Mouse (Mus musculus): ENCODE measurements at regions not wholly inside any gene's neighbourhood (a gene's known extent, or its start where the extent isn't known, plus 50 kb on each side); places are given as distances from the start of the nearest gene placed in this dataset.

DNA sequence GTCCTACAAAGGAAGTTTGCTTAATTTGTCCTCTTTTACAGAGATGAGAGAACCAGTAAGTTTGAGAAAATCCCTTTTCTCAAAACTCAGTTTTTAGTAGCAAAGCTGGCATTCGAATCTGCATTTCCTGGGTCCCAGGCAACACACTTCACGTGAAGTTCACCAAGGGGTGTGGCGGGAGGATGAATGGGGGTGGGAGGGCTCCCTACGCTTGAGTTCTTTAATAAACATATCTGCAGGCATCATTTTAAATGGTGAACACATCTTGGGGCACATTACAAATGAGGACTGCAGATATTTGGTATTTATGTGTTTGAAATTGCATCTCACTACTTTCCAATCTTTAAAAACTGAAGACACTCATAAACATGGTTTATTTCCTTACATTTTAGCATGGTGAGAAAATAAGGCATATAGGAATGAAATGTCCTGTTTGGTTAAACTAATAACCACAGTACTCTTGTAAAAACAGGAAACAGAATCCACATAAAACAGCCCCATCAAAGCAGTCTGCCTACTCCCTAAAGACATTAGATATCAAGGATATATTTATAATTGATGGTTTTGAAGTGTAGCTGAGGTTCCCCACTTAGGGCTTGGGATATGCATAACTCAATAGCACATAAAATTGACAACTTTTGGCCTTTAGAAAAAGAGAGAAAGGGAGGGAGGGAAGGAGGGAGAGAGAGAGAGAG, 106.3 kb upstream of the Gm10295 start:
- H3K27ac ChIP-seq (replicated peaks) = no peak overlapping the region
- peaks cover 10% of the 10 kb centered on the region; the same call in 1 of the 2 replicates for H3K4me1 ChIP-seq
- no peaks in the 10 kb centered on the region for H3K27me3 ChIP-seq (replicated peaks)
- no peak for ATAC-seq (ENCODE audit: extremely low read depth, insufficient number of reproducible peaks, low FRiP score, low TSS enrichment)
- no peaks in the 10 kb centered on the region for H3K36me3 ChIP-seq
- no peak overlapping the region for H3K4me3 ChIP-seq
- no peak overlapping the region for H3K4me2 ChIP-seq
- H3K9me3 ChIP-seq = 0 out of 2 replicates have a peak, but pooled peaks cover 3% of the 10 kb centered on the region
- no peak overlapping the region for H3K9ac ChIP-seq
- 75% methylated on average over 4 of the region's 4 CpGs for WGBS

DNA sequence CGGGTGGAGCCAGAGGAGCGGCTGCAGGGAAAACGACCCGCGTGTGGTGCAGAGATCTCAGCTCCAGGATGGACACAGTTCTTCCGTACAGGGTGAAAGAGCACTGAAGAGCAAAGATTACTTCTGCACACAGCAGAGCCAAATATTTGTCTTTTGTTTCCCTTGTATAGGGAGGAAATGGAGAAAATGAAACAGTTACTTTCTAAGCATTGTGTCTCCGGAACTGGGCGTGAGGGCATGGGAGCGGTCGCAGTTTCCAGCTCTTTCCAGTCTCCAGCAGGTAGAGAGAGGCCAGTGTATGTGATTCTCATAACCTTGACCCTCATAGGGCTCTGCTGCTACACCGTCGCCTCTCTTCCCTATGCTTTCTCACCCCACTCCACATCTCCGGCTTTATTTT, 105.1 kb upstream of the Gm10295 start:
- WGBS = 59% methylated on average over 13 of the region's 13 CpGs
- H3K9ac ChIP-seq = no peak overlapping the region
- H3K27me3 ChIP-seq (replicated peaks) = no peaks in the 10 kb centered on the region
- H3K4me1 ChIP-seq = peaks cover 10% of the 10 kb centered on the region; the same call in 1 of the 2 replicates
- H3K36me3 ChIP-seq = no peaks in the 10 kb centered on the region
- 0 out of 2 replicates have a peak, but pooled peaks cover 1% of the 10 kb centered on the region for H3K9me3 ChIP-seq
- peak overlapping the region; percentile 24 for H3K4me2 ChIP-seq
- ATAC-seq (ENCODE audit: extremely low read depth, insufficient number of reproducible peaks, low FRiP score, low TSS enrichment) = no peak
- H3K4me3 ChIP-seq = no peak overlapping the region
- 0 out of 2 replicates have a peak overlapping the region, but pooled peaks have one; percentile 12 for H3K27ac ChIP-seq (replicated peaks)

GRCm38 (mm10) chr7:71440330-71441240, 89.3 kb upstream of the Gm10295 start:
- Histone ChIP-seq H3K4me1 (no peaks in the 10 kb centered on the region), H3K27ac (replicated peaks) (no peak overlapping the region), H3K9ac (no peak overlapping the region), H3K4me2 (no peak overlapping the region), H3K27me3 (replicated peaks) (no peaks in the 10 kb centered on the region), H3K4me3 (no peak overlapping the region), H3K36me3 (no peaks in the 10 kb centered on the region), H3K9me3 (no peaks in the 10 kb centered on the region)
- ATAC-seq (ENCODE audit: extremely low read depth, insufficient number of reproducible peaks, low FRiP score, low TSS enrichment) = no peak
- WGBS = 78% methylated on average over 11 of the region's 11 CpGs

GRCm38 (mm10) chr7:71425982-71426381, 74.7 kb upstream of the Gm10295 start:
- Histone ChIP-seq H3K36me3 (no peaks in the 10 kb centered on the region), H3K9me3 (no peaks in the 10 kb centered on the region), H3K4me1 (no peaks in the 10 kb centered on the region), H3K4me2 (no peak overlapping the region), H3K4me3 (no peak overlapping the region), H3K27ac (replicated peaks) (no peak overlapping the region), H3K27me3 (replicated peaks) (no peaks in the 10 kb centered on the region), H3K9ac (no peak overlapping the region)
- WGBS = 54% methylated on average over 2 of the region's 2 CpGs
- ATAC-seq (ENCODE audit: extremely low read depth, insufficient number of reproducible peaks, low FRiP score, low TSS enrichment) = no peak

DNA sequence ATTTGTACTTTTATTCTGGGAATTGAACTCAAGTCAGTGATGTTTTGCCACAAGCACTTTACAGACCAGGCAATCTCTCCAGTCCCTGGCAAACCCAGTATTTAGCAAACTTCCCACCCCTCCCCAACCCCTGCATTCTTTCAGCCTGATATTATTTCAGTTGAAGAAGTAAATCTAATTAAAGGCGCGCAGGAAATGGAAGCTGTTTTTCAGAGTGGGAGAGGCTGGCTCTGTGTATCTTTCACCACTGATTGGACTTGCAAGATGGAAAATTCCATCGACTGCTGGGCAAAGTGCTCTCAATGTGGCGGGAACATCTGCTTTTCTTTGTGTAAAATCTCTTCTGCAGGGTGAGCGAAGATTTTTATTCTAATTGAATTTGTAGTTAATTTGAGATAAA, 68.0 kb upstream of the Gm10295 start:
- Histone ChIP-seq H3K4me2 (no peak overlapping the region), H3K27me3 (replicated peaks) (no peaks in the 10 kb centered on the region), H3K9me3 (no peaks in the 10 kb centered on the region), H3K27ac (replicated peaks) (peak overlapping the region; percentile 34; the same call in 1 of the 2 replicates), H3K4me3 (no peak overlapping the region), H3K36me3 (no peaks in the 10 kb centered on the region), H3K9ac (no peak overlapping the region), H3K4me1 (peaks cover 4% of the 10 kb centered on the region; the same call in 1 of the 2 replicates)
- no peak for ATAC-seq (ENCODE audit: extremely low read depth, insufficient number of reproducible peaks, low FRiP score, low TSS enrichment)
- WGBS = 53% methylated on average over 5 of the region's 5 CpGs

DNA sequence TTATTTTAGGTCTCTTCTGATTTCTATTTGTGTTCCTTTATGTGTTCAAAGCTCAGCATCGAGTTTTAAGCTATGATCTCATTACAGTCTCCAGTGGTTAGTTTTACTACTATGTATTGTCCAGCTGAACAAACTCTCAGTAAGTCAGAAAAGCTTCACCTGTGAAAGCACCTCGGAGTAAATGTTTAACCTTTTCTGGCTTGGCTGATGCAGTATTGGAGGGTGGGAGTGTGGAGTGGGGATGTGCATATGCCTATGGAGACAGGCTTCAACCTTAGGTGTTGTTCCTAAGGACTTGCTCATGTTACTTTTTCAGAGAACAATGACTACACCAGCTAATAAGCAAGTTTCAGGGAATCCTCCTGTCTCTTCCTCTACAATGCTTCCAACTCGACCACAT, 67.6 kb upstream of the Gm10295 start:
- WGBS = 58% methylated on average over 3 of the region's 3 CpGs
- no peaks in the 10 kb centered on the region for H3K36me3 ChIP-seq
- no peak for ATAC-seq (ENCODE audit: extremely low read depth, insufficient number of reproducible peaks, low FRiP score, low TSS enrichment)

DNA sequence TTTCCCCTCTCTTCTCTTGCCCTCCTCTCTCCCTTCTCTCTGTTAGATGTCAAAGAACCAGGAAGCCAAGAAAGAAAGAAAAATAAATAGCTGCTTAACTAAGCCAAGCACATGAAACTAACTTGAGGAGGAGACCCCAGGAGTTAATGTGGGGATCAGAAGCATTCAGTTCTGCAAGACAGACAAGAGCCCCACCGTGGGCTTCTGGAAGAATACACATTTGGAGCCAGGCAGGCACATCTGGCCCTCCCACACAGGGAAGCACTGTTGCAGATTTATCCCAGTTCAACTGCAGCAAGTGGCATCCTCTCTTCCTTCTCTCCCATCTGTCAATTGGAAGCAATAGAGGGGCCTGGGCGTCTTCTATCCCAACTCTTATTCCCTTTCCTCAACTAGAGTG, 63.5 kb upstream of the Gm10295 start:
- Histone ChIP-seq H3K4me3 (no peak overlapping the region), H3K4me1 (peaks cover 21% of the 10 kb centered on the region), H3K9me3 (no peaks in the 10 kb centered on the region), H3K27ac (replicated peaks) (no peak overlapping the region), H3K4me2 (no peak overlapping the region), H3K9ac (no peak overlapping the region), H3K36me3 (no peaks in the 10 kb centered on the region), H3K27me3 (replicated peaks) (0 out of 2 replicates have a peak, but pooled peaks cover 3% of the 10 kb centered on the region)
- WGBS = 56% methylated on average over 2 of the region's 2 CpGs
- ATAC-seq (ENCODE audit: extremely low read depth, insufficient number of reproducible peaks, low FRiP score, low TSS enrichment) = no peak

More for the DNA sequence above, 67.6 kb upstream of the Gm10295 start:
- Histone ChIP-seq H3K4me3 (no peak overlapping the region), H3K9me3 (no peaks in the 10 kb centered on the region), H3K27ac (replicated peaks) (peak overlapping the region; percentile 34; the same call in 1 of the 2 replicates), H3K27me3 (replicated peaks) (no peaks in the 10 kb centered on the region), H3K4me2 (no peak overlapping the region), H3K4me1 (peaks cover 4% of the 10 kb centered on the region; the same call in 1 of the 2 replicates), H3K9ac (no peak overlapping the region)

- Histone ChIP-seq H3K4me2 (no peak overlapping the region), H3K27me3 (replicated peaks) (0 out of 2 replicates have a peak, but pooled peaks cover 8% of the 10 kb centered on the region), H3K36me3 (no peaks in the 10 kb centered on the region), H3K4me3 (no peak overlapping the region), H3K4me1 (peaks cover 22% of the 10 kb centered on the region), H3K27ac (replicated peaks) (no peak overlapping the region), H3K9me3 (no peaks in the 10 kb centered on the region), H3K9ac (no peak overlapping the region)
- no peak for ATAC-seq (ENCODE audit: extremely low read depth, insufficient number of reproducible peaks, low FRiP score, low TSS enrichment)
- 71% methylated on average over 6 of the region's 6 CpGs for WGBS
Measured at GRCm38 (mm10) chr7:71413121-71413520, 61.8 kb upstream of the Gm10295 start.

DNA sequence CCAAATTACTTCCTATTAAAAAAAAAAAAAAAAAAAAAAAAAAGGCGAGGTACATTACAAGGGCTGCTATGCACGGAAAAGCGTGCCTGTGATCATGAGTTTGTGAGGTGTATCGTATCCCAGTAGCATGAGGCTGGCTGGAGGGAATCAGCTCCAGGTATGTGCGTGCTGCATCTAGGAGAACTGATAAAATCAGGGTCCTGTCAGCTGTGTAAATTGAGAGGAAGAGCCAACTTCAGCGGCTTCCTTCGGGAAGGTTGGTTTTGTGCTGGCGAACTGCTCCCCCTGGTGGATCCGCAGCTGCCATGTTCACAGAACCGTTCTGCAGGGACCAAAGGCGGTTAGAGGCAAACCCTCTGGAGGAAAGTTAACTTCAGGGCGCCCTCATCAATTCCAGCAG, 60.8 kb upstream of the Gm10295 start:
- WGBS = 3% methylated on average over 12 of the region's 12 CpGs
- H3K4me1 ChIP-seq = peaks cover 22% of the 10 kb centered on the region
- no peaks in the 10 kb centered on the region for H3K36me3 ChIP-seq
- H3K4me2 ChIP-seq = peak overlapping the region; percentile 82
- peak overlapping the region; percentile 74 for H3K9ac ChIP-seq
- ATAC-seq (ENCODE audit: extremely low read depth, insufficient number of reproducible peaks, low FRiP score, low TSS enrichment) = no peak
- 0 out of 2 replicates have a peak, but pooled peaks cover 8% of the 10 kb centered on the region for H3K27me3 ChIP-seq (replicated peaks)
- H3K27ac ChIP-seq (replicated peaks) = peak overlapping the region; percentile 91
- H3K4me3 ChIP-seq = peak overlapping the region; percentile 56
- H3K9me3 ChIP-seq = no peaks in the 10 kb centered on the region

- Histone ChIP-seq H3K27me3 (replicated peaks) (0 out of 2 replicates have a peak, but pooled peaks cover 8% of the 10 kb centered on the region), H3K27ac (replicated peaks) (peak overlapping the region; percentile 91)
- ATAC-seq (ENCODE audit: extremely low read depth, insufficient number of reproducible peaks, low FRiP score, low TSS enrichment) = no peak; the same call in 1 of the 2 replicates
Measured at GRCm38 (mm10) chr7:71411293-71412011, 60.2 kb upstream of the Gm10295 start.

GRCm38 (mm10) chr7:71409903-71410302, 58.6 kb upstream of the Gm10295 start:
- Histone ChIP-seq H3K4me2 (no peak overlapping the region), H3K9me3 (no peaks in the 10 kb centered on the region), H3K27me3 (replicated peaks) (0 out of 2 replicates have a peak, but pooled peaks cover 8% of the 10 kb centered on the region), H3K36me3 (no peaks in the 10 kb centered on the region), H3K9ac (no peak overlapping the region), H3K4me1 (peaks cover 22% of the 10 kb centered on the region), H3K27ac (replicated peaks) (0 out of 2 replicates have a peak overlapping the region, but pooled peaks have one; percentile 3), H3K4me3 (no peak overlapping the region)
- no peak for ATAC-seq (ENCODE audit: extremely low read depth, insufficient number of reproducible peaks, low FRiP score, low TSS enrichment)
- 46% methylated on average over 9 of the region's 9 CpGs for WGBS

More at GRCm38 (mm10) chr7:71411293-71412011, 60.2 kb upstream of the Gm10295 start:
- WGBS = 4% methylated on average over 14 of the region's 14 CpGs
- no peaks in the 10 kb centered on the region for H3K36me3 ChIP-seq
- no peaks in the 10 kb centered on the region for H3K9me3 ChIP-seq
- H3K9ac ChIP-seq = peak overlapping the region; percentile 74
- H3K4me2 ChIP-seq = peak overlapping the region; percentile 82
- peak overlapping the region; percentile 56 for H3K4me3 ChIP-seq
- peaks cover 22% of the 10 kb centered on the region for H3K4me1 ChIP-seq
